Mouse (Mus musculus) T-helper 17 cell (primary cell): Measurements from ENCODE around the gene Ska2.

ENCODE experiments used
- in situ Hi-C, 2 experiments: fragments of 300-600 bp; cut with MboI, MseI; formaldehyde crosslinking; loops; 1 replicate in 1 of 2; 2 replicates in 1 of 2; pipeline ENCODE4 v1.15.1; 2025; ENCODE audit warnings: high pct_unique_total_duplicates in 2 of 2

The Ska2 gene

GRCm38 (mm10) chr11:87163751-87164150 lies 54.7 kb downstream of the Ska2 start:
- in situ Hi-C loops = no loop called here

- in situ Hi-C loops = no loop called here
Observed at GRCm38 (mm10) chr11:87173625-87174024, 64.6 kb downstream of the Ska2 start.
